Mouse (Mus musculus) spleen, postnatal 4 days (tissue): ENCODE measurements at regions not wholly inside any gene's neighbourhood (a gene's known extent, or its start where the extent isn't known, plus 50 kb on each side); places are given as distances from the start of the nearest gene placed in this dataset.

ENCODE experiments used
- DNase-seq, 2 experiments: peaks; one replicate each; pipeline ENCODE4 v3.0.0; 2022; ENCODE audit warnings: low spot score in 2 of 2

DNA sequence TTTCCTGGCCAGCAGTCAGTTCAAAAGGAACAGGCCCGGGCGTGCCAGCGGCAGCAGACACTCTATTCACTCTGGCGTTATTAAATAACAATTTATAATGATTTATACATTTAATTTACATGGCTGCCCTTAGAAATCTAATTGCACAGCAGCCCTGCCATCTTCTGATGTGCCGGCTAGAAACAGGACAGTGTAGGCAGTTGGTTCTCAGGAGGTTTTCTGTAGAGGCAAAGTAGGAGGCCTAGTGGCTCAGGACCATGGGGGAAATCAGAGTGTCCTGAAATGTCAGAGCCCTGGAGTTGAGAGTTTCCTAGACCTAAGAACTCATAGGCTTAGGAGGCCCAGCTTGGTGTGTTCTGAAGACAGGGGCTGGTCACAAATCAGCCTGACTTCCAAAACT is 225.2 kb upstream of the Foxq1 start:
- no peak for DNase-seq

GRCm38 (mm10) chr13:31334981-31335380 is 221.0 kb upstream of the Foxq1 start:
- no peak for DNase-seq

DNA sequence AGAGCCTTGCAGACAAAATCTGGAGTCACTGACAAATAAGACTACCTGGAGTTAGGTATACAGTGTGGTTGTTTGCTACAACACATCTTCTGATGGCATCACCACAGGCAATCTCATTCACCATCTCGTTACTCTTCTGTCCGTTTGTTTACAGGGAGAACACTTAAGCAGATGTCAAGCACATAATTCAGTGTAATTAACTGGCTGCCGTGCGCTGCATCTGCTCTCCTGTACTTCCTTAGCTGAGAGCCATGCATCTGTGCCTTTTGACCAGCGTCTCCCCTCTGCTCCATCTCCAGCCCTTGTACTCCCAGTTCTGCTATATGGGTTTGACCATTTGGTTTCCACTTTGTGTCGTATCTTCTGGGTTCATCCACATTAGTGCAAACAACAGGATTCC is 218.3 kb upstream of the Foxq1 start:
- no peak for DNase-seq

- no peak for DNase-seq
Observed at GRCm38 (mm10) chr13:31339386-31339785, 216.5 kb upstream of the Foxq1 start.

GRCm38 (mm10) chr13:31339901-31340300 is 216.0 kb upstream of the Foxq1 start:
- DNase-seq: no peak

GRCm38 (mm10) chr13:31340363-31340948 is 215.5 kb upstream of the Foxq1 start:
- no peak for DNase-seq

GRCm38 (mm10) chr13:31341282-31342100 is 214.4 kb upstream of the Foxq1 start:
- no peak for DNase-seq

- DNase-seq: no peak
Observed at GRCm38 (mm10) chr13:31346205-31346604, 209.7 kb upstream of the Foxq1 start.

DNA sequence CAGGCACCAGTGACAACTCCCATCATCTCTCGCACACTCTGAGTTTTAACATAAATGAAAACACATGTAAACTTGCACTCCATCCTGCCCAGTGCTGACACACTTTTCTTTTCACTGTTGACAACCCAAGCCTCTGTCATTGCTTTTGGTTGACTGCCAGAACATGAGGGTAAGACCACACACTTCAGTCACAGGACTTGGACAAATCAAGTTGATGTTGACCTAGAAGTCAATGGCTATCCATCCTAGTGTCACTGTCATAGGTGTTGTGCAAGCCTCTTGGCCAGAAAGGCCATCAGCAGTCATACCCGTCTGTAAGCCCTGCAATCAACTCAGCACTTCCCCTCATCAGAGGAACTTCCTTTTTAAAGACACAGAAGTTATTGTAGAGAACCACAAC is 208.9 kb upstream of the Foxq1 start:
- DNase-seq: no peak

DNA sequence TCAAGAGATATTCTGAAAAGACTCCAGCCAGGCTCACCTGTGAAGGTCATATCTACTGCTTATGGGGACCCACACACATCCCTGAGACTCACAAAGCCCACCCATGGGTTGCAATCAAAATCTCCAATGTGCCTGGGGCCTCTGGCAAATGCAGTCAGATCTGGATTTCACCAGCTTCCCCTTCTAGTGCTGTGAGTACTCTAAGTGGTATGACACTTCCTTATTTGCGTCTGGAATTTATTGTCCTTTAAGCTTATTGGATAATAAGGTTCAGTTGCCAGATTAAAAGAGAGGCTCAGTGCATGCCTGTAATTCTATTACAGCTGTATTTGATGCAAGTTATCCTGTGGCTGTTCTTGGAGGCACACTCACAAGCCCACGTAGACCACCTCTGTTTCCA is 206.3 kb upstream of the Foxq1 start:
- DNase-seq: no peak

GRCm38 (mm10) chr13:31351481-31351880 is 204.5 kb upstream of the Foxq1 start:
- no peak for DNase-seq

GRCm38 (mm10) chr13:31352825-31353224 is 203.1 kb upstream of the Foxq1 start:
- no peak for DNase-seq

- DNase-seq: no peak
Observed at GRCm38 (mm10) chr13:31359353-31359752, 196.6 kb upstream of the Foxq1 start.

DNA sequence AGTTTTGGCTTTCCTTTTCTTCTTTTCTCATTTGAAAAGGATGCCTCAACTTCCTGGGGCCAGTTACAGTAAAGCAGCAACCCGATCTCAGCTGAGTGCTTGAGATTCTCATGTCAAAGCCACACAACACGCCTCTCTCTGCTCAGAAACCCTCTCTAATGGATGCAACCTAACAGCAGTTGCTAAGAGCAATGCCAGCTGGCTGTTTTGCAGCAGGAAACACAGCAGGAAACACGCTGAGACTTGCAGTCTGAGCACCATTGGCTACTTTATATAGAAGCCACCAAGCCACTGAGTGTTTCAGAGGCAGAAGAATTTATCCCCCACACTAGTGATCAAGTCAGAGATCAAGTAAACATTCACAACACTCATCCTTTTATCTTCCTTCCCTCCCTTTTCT is 193.5 kb upstream of the Foxq1 start:
- DNase-seq: no peak

DNA sequence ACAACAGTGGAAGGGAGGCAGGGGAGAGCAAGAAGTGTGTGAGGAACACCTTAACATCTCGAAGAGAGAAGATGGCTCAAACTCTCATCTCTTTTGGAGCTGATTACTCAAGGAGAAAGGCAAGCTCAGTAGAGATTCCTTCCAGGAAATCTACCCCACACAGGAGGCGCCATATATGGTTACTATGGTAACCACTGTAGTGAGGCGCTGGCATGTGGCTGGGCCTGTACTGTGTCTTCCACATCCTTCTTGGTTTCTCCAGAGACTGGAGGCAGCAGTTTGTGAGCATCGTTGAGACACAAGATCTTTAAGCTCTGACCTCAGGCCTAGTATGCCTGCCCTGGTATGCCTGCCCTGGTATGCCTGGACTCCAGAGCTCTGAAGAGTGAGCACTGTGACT is 191.6 kb upstream of the Foxq1 start:
- DNase-seq: no peak

GRCm38 (mm10) chr13:31367226-31367625 is 188.7 kb upstream of the Foxq1 start:
- DNase-seq: no peak

DNA sequence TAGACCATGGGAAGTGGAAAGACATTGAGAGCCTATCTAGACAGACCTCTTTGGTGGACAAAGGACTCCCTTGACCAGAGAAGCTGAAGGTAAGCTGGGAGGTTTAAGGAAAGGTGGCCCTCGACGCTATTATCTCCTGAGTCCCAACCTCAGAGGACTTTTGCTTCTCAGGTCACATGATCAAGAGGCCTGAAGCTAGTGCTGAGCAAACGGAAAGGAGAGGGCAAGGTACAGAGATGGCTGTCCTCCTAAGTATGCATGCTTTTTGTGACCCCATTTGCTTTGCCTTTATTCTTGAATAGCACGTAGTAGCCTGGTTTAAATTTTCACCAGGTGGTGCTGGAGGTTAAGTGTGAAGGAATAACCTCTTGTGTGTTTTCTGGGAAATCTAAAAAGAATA is 186.8 kb upstream of the Foxq1 start:
- no peak for DNase-seq

GRCm38 (mm10) chr13:31370873-31371272 is 185.1 kb upstream of the Foxq1 start:
- no peak for DNase-seq

DNA sequence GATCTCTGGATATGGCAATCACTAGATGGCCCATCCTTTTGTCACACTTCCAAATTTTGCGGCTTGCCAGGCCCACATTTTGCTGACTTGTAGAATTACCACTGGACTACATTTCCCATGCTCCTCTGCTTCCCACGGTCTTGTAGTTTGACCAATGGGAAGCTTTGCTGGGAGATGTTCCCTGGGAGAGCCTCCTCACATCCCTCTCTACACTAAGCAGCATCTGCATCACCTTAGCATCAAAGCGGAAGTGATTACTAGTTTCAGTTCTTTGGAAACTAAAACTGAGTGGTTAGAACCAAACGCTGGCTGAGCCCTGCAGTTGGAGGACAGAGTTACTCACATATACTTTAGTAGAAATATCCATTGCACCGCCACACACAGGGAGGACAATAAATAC is 181.9 kb upstream of the Foxq1 start:
- DNase-seq: no peak

DNA sequence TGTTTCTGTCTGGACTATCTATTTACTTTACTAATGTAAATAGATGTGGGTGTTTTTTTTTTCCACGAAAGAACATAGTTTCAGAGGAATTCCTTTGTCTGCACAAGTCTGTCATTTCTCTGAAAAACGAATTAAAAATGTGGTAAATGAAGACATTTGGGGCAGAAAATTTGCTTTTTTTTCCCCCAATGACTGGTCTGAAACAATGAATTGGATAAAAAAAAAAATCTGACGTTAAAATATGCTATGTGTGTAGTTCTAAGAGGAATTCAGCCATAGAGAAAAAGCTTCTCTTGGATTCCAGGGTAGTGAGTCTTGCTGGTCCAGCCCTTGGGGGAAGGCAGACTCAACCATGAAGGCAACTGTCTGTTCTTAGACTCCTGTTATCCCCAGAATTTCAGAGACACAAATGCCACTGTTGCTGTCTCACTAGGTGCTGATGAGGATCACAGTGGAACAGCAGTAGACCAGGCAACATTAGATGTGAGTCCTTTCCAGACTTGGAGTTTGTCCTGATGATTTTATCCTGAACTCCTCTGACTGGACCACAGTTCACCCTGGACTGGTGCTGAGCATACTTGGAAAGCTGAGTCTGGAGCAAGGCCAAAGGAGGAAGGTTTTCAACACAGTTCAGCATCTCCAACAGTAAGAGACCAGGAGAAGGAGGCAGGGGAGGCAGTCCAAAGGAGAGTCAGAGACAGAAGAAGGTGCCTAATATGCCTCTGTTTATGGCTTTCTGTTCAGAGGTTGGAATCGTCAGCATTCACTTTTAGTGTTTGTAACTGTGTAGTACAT is 162.3 kb upstream of the Foxq1 start:
- no peak for DNase-seq

DNA sequence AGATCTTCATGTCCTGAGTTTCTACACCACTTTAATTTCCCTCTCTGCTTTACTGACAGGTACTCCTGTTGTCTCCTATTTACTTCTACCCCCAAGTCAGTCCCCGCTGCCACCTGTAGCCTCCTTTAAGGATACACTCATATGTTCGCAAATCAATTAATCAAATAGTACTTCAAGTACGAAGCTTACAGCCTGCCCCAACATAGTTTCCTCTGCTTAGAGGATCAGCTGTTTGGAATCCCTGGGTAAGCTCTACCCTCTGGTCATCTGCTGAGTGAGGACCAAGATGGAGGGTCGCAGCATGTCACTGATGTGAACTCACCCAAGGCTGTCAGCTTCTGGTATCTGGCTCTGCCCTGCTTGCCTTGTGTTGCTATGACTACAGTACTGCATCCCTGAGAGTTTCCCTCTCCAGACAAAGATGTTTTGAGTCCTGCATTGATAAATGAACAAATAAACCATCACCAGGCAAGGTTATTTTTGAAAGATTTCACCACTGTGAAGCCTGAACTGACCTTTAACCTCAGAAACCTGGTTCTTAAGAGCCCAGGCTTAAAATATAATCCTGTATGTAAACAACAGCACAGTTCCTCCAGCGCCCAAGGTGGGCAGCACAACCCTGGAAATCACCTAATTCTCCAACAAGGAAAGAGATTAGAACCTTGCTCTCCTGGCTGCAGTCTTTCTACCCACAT is 159.6 kb upstream of the Foxq1 start:
- DNase-seq: no peak

GRCm38 (mm10) chr13:31397246-31397645 is 158.7 kb upstream of the Foxq1 start:
- no peak for DNase-seq
